Comparison of ENCODE assay signal across 18 mouse cellular contexts in the genomic region with DNA sequence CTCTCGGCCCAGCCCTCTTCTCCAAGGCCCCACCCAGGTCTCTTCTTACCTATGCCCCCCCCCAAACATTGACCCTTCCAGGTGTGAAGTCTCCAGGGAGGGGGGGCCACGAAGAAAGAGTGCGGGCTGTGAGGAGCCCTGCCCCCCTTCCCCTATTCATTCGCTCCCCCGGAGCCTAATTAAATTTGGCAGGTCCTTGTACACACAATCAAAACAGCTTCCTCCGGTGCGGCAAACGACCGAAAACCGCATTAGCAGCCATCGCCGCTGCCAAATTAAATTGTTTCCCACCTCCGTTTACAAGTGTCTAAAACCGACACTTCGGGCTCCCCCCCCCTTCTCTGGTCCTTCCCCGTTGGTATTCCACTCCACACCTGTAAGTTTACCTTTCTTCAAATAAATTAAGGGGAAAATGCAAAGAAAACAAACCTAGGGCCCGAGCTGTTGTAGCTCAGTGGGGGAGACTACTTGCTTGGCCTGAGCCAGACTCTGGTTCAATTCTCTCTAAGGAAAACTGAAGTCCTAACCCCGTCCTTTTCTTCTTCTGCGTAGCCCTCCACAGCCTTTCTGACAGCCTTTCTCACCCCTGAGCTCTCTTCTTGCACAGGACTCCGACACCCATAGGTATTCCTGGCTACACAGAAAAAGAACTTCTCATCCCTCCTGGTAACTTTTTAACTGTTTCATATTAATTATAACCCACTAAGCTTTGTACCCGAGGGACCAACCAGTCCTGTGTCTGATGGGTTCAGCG. TPM values are rescaled to one million over a fixed set of nuclear protein-coding genes. Genes with fewer than 3 reads are reported as not detected.
DNase-seq lines count a peak whose midpoint lies in the region; ATAC-seq lines count a peak whose summit lies in the region.
"Had no signal": no experiment of that assay in that cellular context is flagged by ENCODE, and none has a peak within 500 bp of the region (broad histone marks: within the 10 kb centered on the region; RNA-seq: fewer than 3 reads in every experiment).

No protein-coding gene starts in this region.

- H3K27ac ChIP-seq in hindbrain, embryonic 10.5 days = peak overlapping the region; percentile 94
- H3K27ac ChIP-seq in hindbrain, embryonic 16.5 days (ENCODE audit: low read depth, low read length) = no peak overlapping the region
- no peak overlapping the region for H3K27ac ChIP-seq in hindbrain, embryonic 12.5 days
- H3K27ac ChIP-seq in midbrain, embryonic 15.5 days = peak overlapping the region; percentile 77
- H3K27ac ChIP-seq: kidney, postnatal 0 days; stomach, embryonic 15.5 days had no signal

- ATAC-seq in hindbrain, embryonic 16.5 days = no peak
- 0 out of 2 replicates have a peak, but pooled peaks have one; percentile 2 for ATAC-seq in hindbrain, embryonic 12.5 days (ENCODE audit: low FRiP score)
- no peak for ATAC-seq in midbrain, embryonic 15.5 days (replicated peaks)

- peak overlapping the region; percentile 52 for H3K4me3 ChIP-seq in hindbrain, embryonic 10.5 days
- H3K4me3 ChIP-seq in hindbrain, embryonic 16.5 days (ENCODE audit: low read length) = no peak overlapping the region
- 0 out of 2 replicates have a peak overlapping the region, but pooled peaks have one; percentile 19 for H3K4me3 ChIP-seq in hindbrain, embryonic 12.5 days
- peak overlapping the region; percentile 17; the same call in 1 of the 2 replicates for H3K4me3 ChIP-seq in midbrain, embryonic 15.5 days
- H3K4me3 ChIP-seq: erythroblast, embryonic 14.5 days; stomach, embryonic 15.5 days had no signal

- WGBS in hindbrain, embryonic 10.5 days = under 1% methylated on average over 22 of the region's 22 CpGs
- WGBS in hindbrain, embryonic 16.5 days = 2% methylated on average over 22 of the region's 22 CpGs
- WGBS in hindbrain, embryonic 12.5 days = 3% methylated on average over 22 of the region's 22 CpGs
- under 1% methylated on average over 22 of the region's 22 CpGs for WGBS in midbrain, embryonic 15.5 days

- no peak overlapping the region for H3K9ac ChIP-seq in hindbrain, embryonic 16.5 days (ENCODE audit: low read depth, low read length)
- no peak overlapping the region for H3K9ac ChIP-seq in hindbrain, embryonic 12.5 days
- H3K9ac ChIP-seq in midbrain, embryonic 15.5 days = no peak overlapping the region
- H3K9ac ChIP-seq: stomach, embryonic 15.5 days had no signal

- peaks cover 18% of the 10 kb centered on the region for H3K36me3 ChIP-seq in hindbrain, embryonic 10.5 days
- H3K36me3 ChIP-seq in hindbrain, embryonic 16.5 days (ENCODE audit: control insufficient read depth, insufficient read depth, low read length) = no peaks in the 10 kb centered on the region
- H3K36me3 ChIP-seq in hindbrain, embryonic 12.5 days = no peaks in the 10 kb centered on the region
- no peaks in the 10 kb centered on the region for H3K36me3 ChIP-seq in midbrain, embryonic 15.5 days (replicated peaks)
- H3K36me3 ChIP-seq: stomach, embryonic 15.5 days had no signal

- DNase-seq in hindbrain, embryonic 10.5 days (ENCODE audit: low spot score) = peak; percentile 49
- peak; percentile 48 for DNase-seq in embryo, embryonic 10.5 days (ENCODE audit: low spot score)
- DNase-seq in lung, postnatal 4 days = no peak
- no peak for DNase-seq in ovary, postnatal 14 days (ENCODE audit: low spot score)
- no peak for DNase-seq in urinary bladder, postnatal 25 days (ENCODE audit: low spot score)
- DNase-seq: cerebellum, postnatal 10 days; gastrocnemius, postnatal 25 days; left cerebral cortex, postnatal 4 days; lung, adult 18-20 months; right cerebral cortex, postnatal 4 days; thymus, postnatal 4 days had no signal

- H3K4me1 ChIP-seq in hindbrain, embryonic 10.5 days (replicated peaks) = peaks cover 100% of the 10 kb centered on the region
- H3K4me1 ChIP-seq in hindbrain, embryonic 16.5 days (ENCODE audit: control insufficient read depth, insufficient read depth, low read depth, low read length) = peaks cover 21% of the 10 kb centered on the region
- peaks cover 54% of the 10 kb centered on the region for H3K4me1 ChIP-seq in hindbrain, embryonic 12.5 days
- H3K4me1 ChIP-seq in midbrain, embryonic 15.5 days = peaks cover 53% of the 10 kb centered on the region

- H3K4me2 ChIP-seq in hindbrain, embryonic 16.5 days (ENCODE audit: low read length) = no peak overlapping the region
- H3K4me2 ChIP-seq in hindbrain, embryonic 12.5 days (replicated peaks) = peak overlapping the region; percentile 50
- H3K4me2 ChIP-seq in midbrain, embryonic 15.5 days = peak overlapping the region; percentile 51
- H3K4me2 ChIP-seq: stomach, embryonic 15.5 days had no signal

- peaks cover 100% of the 10 kb centered on the region for H3K27me3 ChIP-seq in hindbrain, embryonic 10.5 days (ENCODE audit: insufficient read depth, poor library complexity, severe bottlenecking)
- H3K27me3 ChIP-seq in hindbrain, embryonic 16.5 days (replicated peaks; ENCODE audit: control insufficient read depth, insufficient read depth, low read length) = peaks cover 49% of the 10 kb centered on the region
- peaks cover 94% of the 10 kb centered on the region for H3K27me3 ChIP-seq in hindbrain, embryonic 12.5 days
- peaks cover 50% of the 10 kb centered on the region for H3K27me3 ChIP-seq in midbrain, embryonic 15.5 days (replicated peaks)

- no peaks in the 10 kb centered on the region for H3K9me3 ChIP-seq in hindbrain, embryonic 10.5 days
- no peaks in the 10 kb centered on the region for H3K9me3 ChIP-seq in hindbrain, embryonic 16.5 days (ENCODE audit: control insufficient read depth, low read length)
- no peaks in the 10 kb centered on the region for H3K9me3 ChIP-seq in hindbrain, embryonic 12.5 days (replicated peaks)
- H3K9me3 ChIP-seq in midbrain, embryonic 15.5 days = no peaks in the 10 kb centered on the region
- H3K9me3 ChIP-seq: stomach, embryonic 15.5 days had no signal

RNA-seq across cellular contexts. Expression of a gene that starts 8.6 kb away (rescaled TPM):
- 2.3 and 2.6 TPM in 2 replicates for polyA plus RNA-seq in hindbrain, embryonic 10.5 days (2016; fragmentation: Nextera tagmentation; extraction: Ambion mirVana)
- polyA plus RNA-seq in hindbrain, embryonic 16.5 days (2015; fragmentation: Nextera tagmentation; extraction: Ambion mirVana) = 0.24 and 0.60 TPM in 2 replicates
- polyA plus RNA-seq in hindbrain, embryonic 12.5 days (2016; fragmentation: Nextera tagmentation; extraction: Ambion mirVana) = 1.1 and 1.6 TPM in 2 replicates
- polyA plus RNA-seq in midbrain, embryonic 15.5 days (2015; fragmentation: Nextera tagmentation; extraction: Ambion mirVana) = 3.5 and 3.8 TPM in 2 replicates
- polyA plus RNA-seq: erythroblast, embryonic 14.5 days; heart, embryonic 14.5 days; kidney, postnatal 0 days had no signal

Comparison
In these comparisons a context has a peak if more than half of its experiments do, and no peak if none do; other contexts are left out.
1. H3K27ac ChIP-seq: peak in hindbrain, embryonic 10.5 days (single experiment) and midbrain, embryonic 15.5 days (single experiment); none in hindbrain, embryonic 16.5 days (single experiment) and hindbrain, embryonic 12.5 days (single experiment).
2. DNase-seq: peak in hindbrain, embryonic 10.5 days (single experiment) and embryo, embryonic 10.5 days (single experiment); none in lung, postnatal 4 days (0 of 2), ovary, postnatal 14 days (single experiment) and urinary bladder, postnatal 25 days (single experiment).